Mouse (Mus musculus) lung, adult 2 months (tissue): ENCODE results near the gene Olfr738. TPM values are rescaled to one million over a fixed set of nuclear protein-coding genes. Genes with fewer than 3 reads are reported as not detected.

Source experiments
- DNase-seq: peaks from one replicate; pipeline ENCODE4 v3.0.0; 2022
- H3K4me1 ChIP-seq: fragments of 200-500 bp; 2 replicates; pipeline ENCODE4 v1.6.1; 2011; ENCODE audit warnings: low read length; ENCODE audit not compliant: control insufficient read depth, insufficient read depth
- H3K4me3 ChIP-seq: fragments of 200-500 bp; replicated peaks from 2 replicates; pipeline ENCODE3; 2011; ENCODE audit warnings: low read depth, mild to moderate bottlenecking, control low read depth, low read length; ENCODE audit errors: extremely low read depth
- CTCF ChIP-seq: fragments of 200-500 bp; IDR thresholded peaks from 2 replicates; pipeline ENCODE4 v1.5.1; 2011; ENCODE audit warnings: mild to moderate bottlenecking, low read length, control low read depth; ENCODE audit not compliant: insufficient read depth
- POLR2A ChIP-seq: fragments of 200-500 bp; IDR thresholded peaks from 2 replicates; pipeline ENCODE4 v1.6.1; 2011; ENCODE audit warnings: low read depth, mild to moderate bottlenecking, control low read depth, low read length, borderline replicate concordance; ENCODE audit errors: extremely low read depth
- WGBS: fragments of 180-500 bp; shearing (Covaris S2); methylation state at CpG from one replicate; pipeline ENCODE4 v1.1.7; 2018; 5-methylcytosine and 5-hydroxymethylcytosine counted together
- polyA plus RNA-seq: library from polyadenylated mRNA; depleted of rRNA; stranded (reverse); fragments of >200 nt; gene quantifications from 2 replicates; pipeline ENCODE4 v1.2.3, GENCODE M21; 2012; rRNA removed

Olfr738 gene
- polyA plus RNA-seq = not detected in 2 replicates

DNA sequence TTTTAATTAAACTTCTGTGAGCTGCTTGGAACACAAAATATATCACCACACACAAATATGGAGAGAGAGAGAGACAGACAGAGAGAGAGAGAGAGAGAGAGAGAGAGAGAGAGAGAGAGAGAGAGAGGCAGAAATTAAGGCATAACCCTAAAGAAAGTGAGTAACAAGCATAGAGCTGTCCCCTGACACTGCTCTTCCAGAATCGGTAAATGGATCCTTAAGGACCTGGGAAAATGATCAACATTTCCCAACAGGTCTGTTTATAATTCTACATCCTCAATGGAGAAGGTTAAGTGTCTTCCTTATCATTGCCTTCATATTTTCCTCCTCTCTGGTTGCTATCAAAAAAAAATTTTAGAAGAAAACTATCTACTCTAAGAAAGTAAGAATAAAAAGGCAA, at the start of gene Olfr738:
Gene Olfr738 (plus strand): TSS at position 301 of the 400 bp plus-strand sequence.
- Histone ChIP-seq H3K4me1 (no peaks in the 10 kb centered on the region), H3K4me3 (no peak within 1 kb of the TSS)
- no peak for TF ChIP-seq CTCF
- no peak for TF ChIP-seq POLR2A
- WGBS = 88% methylated on average over 1 of the region's 1 CpGs
- DNase-seq = no peak

DNA sequence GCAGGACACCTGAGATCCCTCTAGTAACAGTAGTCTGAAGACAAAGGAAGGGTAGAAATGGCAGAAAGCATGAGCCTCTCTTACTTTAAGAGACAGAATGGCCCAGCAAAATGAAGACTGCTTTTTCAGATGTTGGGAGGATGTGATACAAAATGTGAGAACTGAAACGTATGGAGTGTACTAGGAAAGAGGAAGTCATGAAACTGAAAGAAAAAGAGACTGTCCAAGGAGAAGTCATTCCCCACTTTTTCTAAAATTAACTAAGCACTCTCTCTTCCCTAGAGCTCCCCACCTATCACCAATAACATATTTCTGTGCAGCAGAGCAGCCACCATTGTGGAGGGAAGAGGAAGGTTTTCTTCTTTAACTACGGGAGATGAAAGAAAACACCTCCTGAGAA, 49.8 kb upstream of the Olfr738 start, which contains the start of gene Tlr11:
Gene Tlr11 (plus strand): TSS at position 322 of the 400 bp plus-strand sequence.
- Histone ChIP-seq H3K4me1 (no peaks in the 10 kb centered on the region), H3K4me3 (no peak within 1 kb of the TSS)
- WGBS = 59% methylated on average over 2 of the region's 2 CpGs
- no peak for DNase-seq
- no peak for TF ChIP-seq POLR2A
- no peak for TF ChIP-seq CTCF

DNA sequence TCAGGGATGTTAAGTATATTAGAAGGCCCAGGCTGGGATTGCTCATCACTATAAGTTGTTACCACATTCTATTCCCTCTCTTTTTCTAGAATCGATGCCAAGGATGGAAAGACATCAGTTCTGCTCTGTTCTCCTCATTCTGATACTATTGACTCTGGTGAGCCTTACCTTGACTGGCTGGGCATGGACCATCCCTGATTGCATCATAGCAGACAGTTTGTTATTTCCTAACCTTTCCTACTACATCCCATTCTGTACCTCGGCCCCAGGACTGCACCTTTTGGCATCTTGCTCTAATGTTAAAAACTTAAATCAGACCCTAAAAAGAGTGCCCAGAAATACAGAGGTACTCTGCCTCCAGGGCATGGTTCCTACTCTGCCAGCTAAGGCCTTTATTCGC, 46.9 kb upstream of the Olfr738 start:
- H3K4me3 ChIP-seq = no peak overlapping the region
- DNase-seq = no peak
- TF ChIP-seq POLR2A (no peak), CTCF (no peak)
- no peaks in the 10 kb centered on the region for H3K4me1 ChIP-seq
- WGBS = 76% methylated on average over 3 of the region's 3 CpGs

DNA sequence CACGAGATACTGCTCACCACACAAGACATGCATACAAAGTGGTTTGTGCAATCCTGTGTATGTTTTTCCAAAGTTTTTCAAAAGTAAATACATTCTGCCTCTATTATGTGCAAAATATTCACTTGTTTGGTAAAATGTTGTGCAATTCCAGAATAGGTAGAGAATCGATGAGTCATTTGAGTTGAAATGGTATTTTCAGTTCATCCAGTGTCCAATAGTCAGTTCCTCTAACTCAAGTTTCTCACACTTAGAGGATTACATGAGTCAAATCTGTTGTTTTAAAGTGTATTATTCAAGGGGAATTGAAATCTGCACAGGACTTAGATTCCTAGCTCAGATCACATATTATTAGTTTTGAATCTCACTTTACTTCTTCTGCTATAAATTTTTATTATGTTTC, 43.8 kb upstream of the Olfr738 start:
- Histone ChIP-seq H3K4me3 (no peak overlapping the region), H3K4me1 (no peaks in the 10 kb centered on the region)
- WGBS = 63% methylated on average over 2 of the region's 2 CpGs
- TF ChIP-seq CTCF (no peak), POLR2A (no peak)
- no peak for DNase-seq

DNA sequence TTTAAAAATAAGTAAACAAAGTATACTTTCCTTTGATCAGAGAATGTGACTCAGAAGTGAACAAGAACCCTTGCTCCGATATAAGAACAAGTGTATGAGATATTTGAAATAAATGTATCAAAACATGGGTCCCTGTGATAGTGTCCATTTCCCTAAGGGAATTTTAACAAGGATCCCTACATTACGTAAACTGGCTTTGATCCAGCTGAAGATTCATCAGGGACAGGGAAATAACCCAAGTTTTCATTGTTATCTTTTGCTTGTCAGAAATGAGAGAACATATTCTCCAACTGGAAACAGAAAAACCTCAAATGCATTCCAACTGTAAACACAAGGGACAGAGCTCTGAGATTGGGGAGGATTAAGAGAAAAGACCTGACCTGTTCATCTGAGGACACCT, 26.5 kb upstream of the Olfr738 start, which contains the start of gene Olfr736:
Gene Olfr736 (plus strand): TSS at position 301 of the 400 bp plus-strand sequence.
- WGBS = 77% methylated on average over 2 of the region's 2 CpGs
- DNase-seq = no peak
- Histone ChIP-seq H3K4me3 (no peak within 1 kb of the TSS), H3K4me1 (no peaks in the 10 kb centered on the region)
- no peak for TF ChIP-seq POLR2A
- TF ChIP-seq CTCF = no peak

DNA sequence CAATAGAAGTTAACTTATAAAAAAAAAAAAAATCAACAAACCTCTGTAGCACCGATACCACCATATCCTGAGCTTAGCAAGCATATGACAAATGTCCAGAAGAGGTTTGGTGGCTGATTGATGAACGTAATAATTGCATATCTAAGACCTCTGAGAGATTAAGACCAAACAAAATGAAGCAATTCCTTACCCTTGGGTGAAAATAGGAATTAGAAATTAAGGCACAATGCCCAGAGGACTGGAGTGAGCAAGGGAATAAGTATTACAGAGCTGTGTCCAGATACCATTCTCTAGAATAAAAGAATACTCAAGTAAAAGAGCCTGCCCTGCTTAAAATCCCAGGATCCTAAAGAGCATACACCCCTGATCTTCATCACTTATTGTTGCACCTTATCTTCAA, 11.0 kb downstream of the Olfr738 start, which contains the start of gene Olfr739:
Gene Olfr739 (plus strand): TSS at position 301 of the 400 bp plus-strand sequence.
- 63% methylated on average over 2 of the region's 2 CpGs for WGBS

DNA sequence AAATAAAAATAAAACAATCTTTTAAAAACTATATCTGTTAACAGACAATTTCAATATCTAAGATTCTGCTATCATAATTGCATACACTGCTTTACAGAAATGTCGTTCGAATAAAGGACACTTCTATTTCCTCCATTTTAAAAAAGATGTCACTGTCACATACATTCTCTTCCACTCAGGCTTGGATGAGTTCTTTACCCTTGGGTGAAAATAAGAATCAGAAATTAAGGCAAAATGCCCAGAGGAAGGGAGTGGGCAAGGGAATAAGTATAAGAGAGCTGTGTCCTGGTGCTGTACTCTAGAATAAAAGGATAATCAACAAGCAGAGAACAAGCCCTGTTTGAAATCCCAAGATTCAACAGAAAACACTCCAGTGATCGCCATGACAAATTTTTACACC, 37.9 kb downstream of the Olfr738 start, which contains the start of gene Olfr740:
Gene Olfr740 (plus strand): TSS at position 301 of the 400 bp plus-strand sequence.
- no peak for DNase-seq
- H3K4me1 ChIP-seq = no peaks in the 10 kb centered on the region
- no peak within 1 kb of the TSS for H3K4me3 ChIP-seq
- WGBS = 73% methylated on average over 3 of the region's 3 CpGs
- no peak for TF ChIP-seq CTCF
- no peak for TF ChIP-seq POLR2A

More for the DNA sequence above, 11.0 kb downstream of the Olfr738 start, which contains the start of gene Olfr739:
- TF ChIP-seq CTCF = no peak
- no peak for TF ChIP-seq POLR2A
- Histone ChIP-seq H3K4me1 (no peaks in the 10 kb centered on the region), H3K4me3 (no peak within 1 kb of the TSS)
- DNase-seq = no peak

Other genes with a start within 250 kb of the Olfr738 start
- not detected in 2 replicates for gene Olfr730, start 219.4 kb upstream of the Olfr738 start, polyA plus RNA-seq
- gene Olfr731, start 165.7 kb upstream of the Olfr738 start, polyA plus RNA-seq = not detected in 2 replicates
- not detected in 2 replicates for gene Olfr732, start 123.4 kb upstream of the Olfr738 start, polyA plus RNA-seq
- not detected in 2 replicates for gene Olfr733, start 106.0 kb upstream of the Olfr738 start, polyA plus RNA-seq
- gene Olfr734, start 80.8 kb upstream of the Olfr738 start, polyA plus RNA-seq = not detected in 2 replicates
- not detected in 2 replicates for gene Olfr735, start 58.7 kb upstream of the Olfr738 start, polyA plus RNA-seq
- gene Tlr11, start 49.7 kb upstream of the Olfr738 start, polyA plus RNA-seq = 0.44 and 0.57 TPM in 2 replicates
- gene Olfr736, start 26.4 kb upstream of the Olfr738 start, polyA plus RNA-seq = not detected in 2 replicates
- not detected in 2 replicates for gene Olfr739, start 11.1 kb downstream of the Olfr738 start, polyA plus RNA-seq
- not detected in 2 replicates for gene Olfr740, start 38.0 kb downstream of the Olfr738 start, polyA plus RNA-seq
- not detected in 2 replicates for gene Olfr741, start 65.2 kb downstream of the Olfr738 start, polyA plus RNA-seq
- gene Olfr742, start 96.0 kb downstream of the Olfr738 start, polyA plus RNA-seq = not detected in 2 replicates
- gene Olfr743, start 114.3 kb downstream of the Olfr738 start, polyA plus RNA-seq = not detected in 2 replicates
- not detected in 2 replicates for gene Olfr744, start 207.3 kb downstream of the Olfr738 start, polyA plus RNA-seq
- not detected in 2 replicates for gene Olfr745, start 231.8 kb downstream of the Olfr738 start, polyA plus RNA-seq
- gene Olfr746, start 239.5 kb downstream of the Olfr738 start, polyA plus RNA-seq = not detected in 2 replicates